Mouse (Mus musculus): ENCODE results near the gene Pnmal1.
A peak's percentile ranks its signal among the peaks of the same experiment; 100 is the strongest.

Pnmal1 gene

DNA sequence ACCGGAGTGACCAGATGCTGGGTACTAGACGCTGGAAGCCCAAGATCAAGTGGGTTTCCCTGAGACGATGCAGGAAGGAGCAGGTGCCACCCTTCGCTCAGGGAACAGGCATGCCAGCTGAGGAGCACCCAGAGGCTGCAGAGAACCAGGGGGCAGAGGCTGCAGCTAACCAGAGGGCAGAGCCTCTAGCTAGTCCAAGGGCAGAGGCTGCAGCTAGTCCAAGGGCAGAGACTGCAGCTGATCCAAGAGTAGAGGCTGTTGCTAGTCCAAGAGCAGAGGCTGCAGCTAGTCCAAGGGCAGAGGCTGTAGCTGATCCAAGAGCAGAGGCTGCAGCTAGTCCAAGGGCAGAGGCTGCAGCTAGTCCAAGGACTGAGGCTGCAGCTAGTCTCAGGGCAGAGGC is 35.9 kb downstream of the Pnmal1 start:
- no peak for DNase-seq (ENCODE audit: low read depth, low spot score)

DNA sequence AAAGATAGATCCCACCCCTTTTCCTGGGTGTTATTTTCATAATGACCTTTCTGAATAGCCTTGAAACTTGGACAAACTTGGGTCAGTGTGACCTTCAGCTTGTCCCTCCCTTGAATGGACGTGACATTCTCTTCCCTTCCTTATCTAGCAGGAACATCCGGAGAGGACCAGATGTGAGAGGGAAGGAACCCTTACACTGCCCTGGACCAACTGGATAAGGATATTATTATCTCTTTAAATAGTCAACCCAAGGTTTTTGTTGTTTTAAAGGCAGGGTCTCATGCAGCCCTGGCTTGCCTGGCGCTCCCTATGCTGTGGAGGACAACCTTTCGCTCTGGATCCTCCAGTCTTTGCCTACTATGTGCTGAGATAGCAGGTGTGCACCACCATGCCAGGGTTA is 39.8 kb downstream of the Pnmal1 start:
- no peak for DNase-seq (ENCODE audit: low read depth, low spot score)

DNA sequence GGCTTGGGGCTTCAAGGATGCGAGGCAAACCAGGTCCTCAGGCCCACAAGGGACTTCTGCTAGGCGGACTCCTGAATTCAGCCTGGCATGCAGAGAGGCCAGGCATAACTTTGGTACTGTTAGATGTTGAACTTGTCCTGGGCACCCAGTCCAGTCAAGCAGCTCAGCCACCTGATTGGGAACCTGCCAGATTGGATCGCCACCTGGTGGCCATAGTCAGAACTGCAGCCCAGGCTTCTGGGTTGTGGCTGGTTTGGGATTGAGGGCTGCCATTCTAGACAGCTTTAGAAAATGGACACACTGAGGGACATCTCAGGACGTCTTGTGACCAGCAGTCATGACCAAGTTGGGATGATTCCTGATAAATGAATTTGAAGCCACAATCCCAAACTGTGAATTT is 40.2 kb downstream of the Pnmal1 start:
- DNase-seq (ENCODE audit: low read depth, low spot score), result peak; percentile 85

DNA sequence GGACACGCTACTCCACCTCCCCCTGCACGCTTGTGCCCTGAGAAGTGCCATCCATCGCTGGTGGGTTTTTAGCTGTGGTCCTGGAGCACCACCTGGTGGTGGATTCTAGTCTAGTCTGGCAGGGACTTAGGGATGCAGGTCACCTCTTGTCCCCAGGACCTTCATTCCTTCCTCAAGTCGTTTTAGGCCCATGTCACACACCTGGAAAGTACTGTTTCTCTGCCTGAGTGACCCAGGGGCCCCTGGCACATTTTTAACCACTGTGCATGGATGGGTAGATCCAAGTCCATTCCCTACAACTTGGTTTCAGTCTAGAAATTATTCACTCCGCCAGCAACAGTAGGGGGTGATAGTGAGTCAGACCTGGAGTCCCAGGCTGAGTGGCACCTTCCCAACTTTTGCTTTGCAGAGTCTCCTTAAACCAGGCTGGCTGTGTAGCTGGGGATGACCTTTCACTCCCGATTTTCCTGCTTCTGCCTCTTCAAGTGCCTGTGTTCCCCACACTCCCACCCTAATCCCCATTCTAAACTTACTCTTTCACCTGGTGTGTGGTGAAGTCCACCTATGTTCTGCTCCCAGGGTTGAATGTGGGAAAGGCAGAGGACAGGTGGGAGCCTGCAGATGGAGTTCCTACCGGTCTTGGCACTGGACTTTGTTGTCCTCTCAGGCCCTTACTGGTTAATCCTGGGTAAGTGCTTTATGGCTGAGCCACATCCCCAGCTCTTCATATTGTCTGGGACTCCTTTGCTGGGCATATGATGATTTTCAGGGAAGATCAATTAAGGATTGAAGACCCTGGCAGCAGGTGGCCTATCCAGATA is 43.1 kb downstream of the Pnmal1 start:
- peak; percentile 89 for DNase-seq (ENCODE audit: low read depth, low spot score)

DNA sequence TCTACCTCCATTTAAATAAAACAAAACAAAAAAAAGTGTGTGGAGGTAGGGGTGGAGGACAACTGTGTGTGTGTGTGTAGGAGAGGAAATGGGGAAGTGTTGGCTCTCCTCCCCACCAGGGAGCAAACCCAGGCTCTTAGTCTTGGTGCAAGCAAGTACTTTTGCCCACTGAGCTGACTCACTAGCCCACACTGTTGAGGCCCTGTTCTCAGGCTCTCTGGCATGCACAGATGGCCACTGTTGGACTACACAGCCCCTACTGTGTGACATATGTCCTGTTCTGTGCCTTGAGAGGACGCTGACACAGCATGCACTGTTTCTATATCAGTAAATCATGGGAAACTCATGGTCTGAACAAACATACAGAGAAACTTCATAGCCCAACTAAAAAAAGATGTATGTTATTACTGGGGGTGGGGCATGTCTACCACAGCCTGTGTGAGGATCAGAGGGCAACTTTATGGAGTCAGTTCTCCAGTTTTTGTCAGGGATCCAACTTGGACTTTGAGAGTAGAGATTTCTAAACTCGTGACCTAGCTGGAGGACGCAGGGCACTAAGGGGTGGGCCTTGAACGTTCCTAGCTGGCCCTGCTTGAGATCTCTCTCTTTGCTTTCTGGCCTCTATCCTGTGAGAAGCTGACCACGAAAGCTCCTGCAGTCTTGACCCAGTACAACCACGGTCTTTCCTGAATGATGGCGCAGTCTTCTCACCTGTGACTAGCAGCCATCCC is 43.9 kb downstream of the Pnmal1 start:
- DNase-seq (ENCODE audit: low read depth, low spot score), result no peak

DNA sequence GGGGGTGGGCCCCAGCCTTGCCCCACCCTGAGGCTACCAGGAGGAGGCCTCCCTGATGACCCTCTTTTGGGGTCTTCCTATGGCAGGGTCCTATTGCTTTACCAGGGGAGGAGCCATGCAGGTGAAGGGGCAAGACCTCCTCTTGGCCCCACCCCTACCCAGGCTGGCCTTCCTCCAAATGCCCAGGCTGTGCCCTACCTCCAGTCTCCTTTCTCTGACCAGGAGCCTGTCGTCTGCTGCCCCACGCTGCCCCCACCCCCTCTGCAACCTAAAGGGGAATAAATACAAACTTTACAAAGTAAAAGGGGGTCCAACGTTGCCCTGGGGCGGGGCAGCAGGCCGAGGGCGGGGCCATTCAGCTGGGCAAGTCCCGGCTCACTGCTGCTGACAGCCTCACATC is 45.2 kb downstream of the Pnmal1 start:
- DNase-seq (ENCODE audit: low read depth, low spot score), result no peak

DNA sequence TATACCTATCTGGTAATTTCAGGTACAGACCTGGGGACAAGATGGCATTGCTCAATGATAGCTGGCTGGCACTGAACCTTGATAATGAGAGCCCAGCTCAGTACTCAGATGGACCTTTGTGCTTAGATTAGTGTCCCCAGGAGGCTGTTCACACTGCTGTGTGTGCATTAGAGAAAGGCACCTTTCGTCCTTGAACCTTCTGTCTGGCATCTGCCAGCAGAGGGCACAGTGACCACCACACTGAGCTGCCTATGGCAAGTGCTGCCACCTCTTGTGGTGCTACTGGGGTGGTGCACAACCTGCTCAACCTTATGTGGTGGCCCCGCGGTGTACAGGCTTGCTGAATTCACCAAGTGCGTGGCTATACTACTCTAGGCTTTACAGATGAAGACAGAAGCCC is 47.8 kb downstream of the Pnmal1 start:
- no peak for DNase-seq (ENCODE audit: low read depth, low spot score)

DNA sequence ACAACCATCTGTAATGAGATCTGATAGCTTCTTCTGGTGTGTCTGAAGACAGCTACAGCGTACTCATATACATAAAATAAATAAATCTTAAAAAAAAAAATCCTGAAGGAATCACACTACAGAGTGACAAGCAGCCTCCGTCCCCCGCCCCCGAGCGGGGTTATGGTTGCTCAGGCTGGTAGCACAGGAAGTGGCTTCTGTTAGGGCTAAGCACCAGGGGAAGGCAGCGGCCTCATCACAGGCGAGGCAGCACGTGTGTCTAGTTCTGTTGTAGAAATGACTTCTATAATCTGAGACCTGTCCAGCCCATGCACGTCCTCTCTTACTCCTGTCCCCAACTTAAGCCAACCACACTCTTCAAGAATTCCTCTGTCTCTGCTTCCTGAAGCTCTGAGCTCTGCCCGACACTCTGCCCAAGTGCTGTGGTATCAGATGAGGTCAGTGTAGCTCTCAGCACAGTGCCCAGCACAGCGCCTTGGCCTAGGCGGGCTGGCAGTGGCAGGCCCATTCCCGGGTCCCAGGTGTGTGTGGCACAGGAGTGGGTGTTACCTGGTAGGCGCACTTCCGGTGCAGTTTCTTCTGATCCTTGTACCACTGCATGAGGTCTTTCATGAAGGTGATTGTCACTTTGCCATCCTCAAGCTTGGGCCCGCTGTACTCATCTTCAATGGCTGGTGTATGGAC is 50.0 kb downstream of the Pnmal1 start:
- DNase-seq (ENCODE audit: low read depth, low spot score), result no peak

DNA sequence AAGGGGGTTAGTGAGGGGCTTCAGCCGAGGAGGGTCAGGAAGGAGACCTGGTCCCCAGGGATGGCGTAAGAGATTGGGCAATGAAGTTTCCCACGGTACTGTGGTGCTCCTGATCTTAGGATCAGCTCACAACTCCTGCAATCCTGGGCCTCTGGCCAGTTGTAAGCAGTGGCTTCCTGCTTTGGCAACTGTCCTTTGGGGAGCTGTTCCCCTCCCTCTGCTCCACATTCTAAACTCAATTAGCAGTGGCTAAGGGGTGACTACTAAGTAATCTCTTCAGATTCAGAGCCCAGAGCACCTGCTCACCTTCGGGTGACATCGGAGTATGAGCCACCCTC is 50.5 kb downstream of the Pnmal1 start:
- DNase-seq (ENCODE audit: low read depth, low spot score), result no peak

DNA sequence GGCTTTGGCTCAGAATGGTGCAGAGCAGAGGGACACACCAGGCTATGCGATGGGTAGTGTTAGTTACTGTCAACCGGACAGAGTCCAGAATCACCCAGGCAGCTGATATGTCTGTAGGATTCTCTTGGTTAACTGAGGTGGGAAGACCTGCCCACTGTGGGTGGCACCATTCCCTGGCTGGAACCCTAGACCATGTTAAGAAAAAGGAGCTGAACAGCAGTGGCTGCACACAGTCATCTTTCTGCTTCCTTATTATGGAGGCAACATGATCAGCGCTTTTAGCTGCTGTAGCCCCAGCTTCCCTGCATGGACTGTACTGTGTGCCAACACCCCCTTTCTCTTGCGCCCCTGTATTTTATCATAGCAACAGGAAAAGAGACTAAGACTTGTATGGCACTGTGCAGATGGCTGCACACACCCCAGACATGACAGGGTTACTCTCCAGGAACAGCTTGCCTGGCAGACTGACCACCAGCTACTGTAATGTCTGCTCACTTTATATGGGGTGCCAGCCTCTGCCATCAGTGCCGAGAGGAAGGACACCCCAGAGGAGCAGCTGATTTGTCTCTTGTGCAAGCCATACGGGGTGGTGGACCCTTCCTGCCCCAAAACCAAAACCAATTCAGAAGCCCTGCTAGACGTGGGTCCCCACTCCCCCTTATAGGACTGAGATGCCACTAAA is 52.6 kb downstream of the Pnmal1 start:
- DNase-seq (ENCODE audit: low read depth, low spot score), result no peak

Measured in mesoderm, embryonic 11.5 days (tissue).